Mouse (Mus musculus) liver, embryonic 13.5 days (tissue): ENCODE measurements around the gene Cldn24. TPM values are rescaled to one million over a fixed set of nuclear protein-coding genes. Genes with fewer than 3 reads are reported as not detected.
A peak's percentile ranks its signal among the peaks of the same experiment; 100 is the strongest.

Experiments
- ATAC-seq: fragments of 200-750 bp; cut with Nextera tagmentation; 2 replicates; pipeline ENCODE4 v1.8.0; 2017; ENCODE audit warnings: low read depth, mild to moderate bottlenecking, moderate number of reproducible peaks, moderate library complexity
- DNase-seq: peaks from one replicate; pipeline ENCODE4 v3.0.0; 2022
- H3K27ac ChIP-seq: fragments of 300-500 bp; sonication (generic); 2 replicates; pipeline ENCODE4 v1.5.1; 2015; ENCODE audit warnings: moderate library complexity, mild to moderate bottlenecking, inconsistent platforms
- H3K27me3 ChIP-seq: fragments of 300-500 bp; sonication (generic); 2 replicates; pipeline ENCODE4 v1.6.1; 2015; ENCODE audit warnings: mild to moderate bottlenecking, inconsistent platforms
- H3K36me3 ChIP-seq: fragments of 300-500 bp; sonication (generic); 2 replicates; pipeline ENCODE4 v1.6.1; 2015; ENCODE audit warnings: mild to moderate bottlenecking, inconsistent platforms
- H3K4me1 ChIP-seq: fragments of 300-500 bp; sonication (generic); replicated peaks from 2 replicates; pipeline ENCODE4 v1.6.1; 2015; ENCODE audit warnings: inconsistent platforms
- H3K4me2 ChIP-seq: fragments of 300-500 bp; sonication (generic); 2 replicates; pipeline ENCODE4 v1.6.1; 2015; ENCODE audit warnings: inconsistent platforms, mild to moderate bottlenecking, moderate library complexity
- H3K4me3 ChIP-seq: fragments of 300-500 bp; sonication (generic); replicated peaks from 2 replicates; pipeline ENCODE4 v1.5.1; 2015; ENCODE audit warnings: mild to moderate bottlenecking, inconsistent platforms
- H3K9ac ChIP-seq: fragments of 300-500 bp; sonication (generic); 2 replicates; pipeline ENCODE4 v1.6.1; 2015; ENCODE audit warnings: mild to moderate bottlenecking, inconsistent platforms
- H3K9me3 ChIP-seq: fragments of 300-500 bp; sonication (generic); replicated peaks from 2 replicates; pipeline ENCODE4 v1.6.1; 2016; ENCODE audit warnings: inconsistent platforms
- WGBS: fragments of 180-500 bp; shearing (Covaris S2); methylation state at CpG from one replicate; pipeline ENCODE4 v1.1.7; 2015; ENCODE audit not compliant: insufficient replicate concordance; 5-methylcytosine and 5-hydroxymethylcytosine counted together
- polyA plus RNA-seq: library from polyadenylated mRNA; unstranded; fragments of >200 nt; fragmentation: Nextera tagmentation; extraction: Ambion mirVana; gene quantifications from 2 replicates; pipeline ENCODE4 v1.2.1, GENCODE M21; 2015

Cldn24 gene
- polyA plus RNA-seq, 1 experiment from 2014 or later, result not detected

DNA sequence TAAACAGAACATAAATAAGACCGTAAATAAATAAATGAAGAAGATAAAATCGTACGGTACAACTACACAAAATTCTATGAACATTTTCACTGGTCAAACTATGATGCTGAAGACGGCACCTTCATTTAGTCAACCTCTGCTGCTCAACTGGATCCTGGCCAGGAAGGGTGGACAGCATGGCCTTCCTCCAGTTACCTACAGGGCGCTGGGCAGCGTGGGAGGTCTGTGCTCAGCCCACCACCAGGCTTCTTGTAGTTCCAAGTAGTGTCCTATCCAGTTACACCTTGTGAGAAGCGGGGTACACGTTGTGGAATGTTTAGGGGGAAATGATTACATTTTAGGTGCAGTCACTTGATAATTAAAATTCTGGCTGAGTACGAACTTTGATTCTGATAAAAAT, 5.0 kb downstream of the Cldn24 start:
- H3K9ac ChIP-seq, result no peak overlapping the region

GRCm38 (mm10) chr8:47832616-47833015, 10.7 kb downstream of the Cldn24 start:
- Histone ChIP-seq H3K9me3 (no peaks in the 10 kb centered on the region), H3K4me3 (no peak overlapping the region), H3K27me3 (no peaks in the 10 kb centered on the region), H3K4me1 (no peaks in the 10 kb centered on the region), H3K4me2 (no peak overlapping the region), H3K36me3 (0 out of 2 replicates have a peak, but pooled peaks cover 2% of the 10 kb centered on the region), H3K9ac (no peak overlapping the region), H3K27ac (no peak overlapping the region)
- DNase-seq (no peak), ATAC-seq (no peak)
- 61% methylated on average over 6 of the region's 6 CpGs for WGBS

More for the DNA sequence above, 5.0 kb downstream of the Cldn24 start:
- no peak overlapping the region for H3K27ac ChIP-seq
- DNase-seq (no peak), ATAC-seq (no peak)
- no peaks in the 10 kb centered on the region for H3K4me1 ChIP-seq
- no peak overlapping the region for H3K4me3 ChIP-seq
- no peak overlapping the region for H3K4me2 ChIP-seq
- no peaks in the 10 kb centered on the region for H3K27me3 ChIP-seq
- 0 out of 2 replicates have a peak, but pooled peaks cover 2% of the 10 kb centered on the region for H3K36me3 ChIP-seq
- H3K9me3 ChIP-seq, result no peaks in the 10 kb centered on the region
- WGBS, result 78% methylated on average over 9 of the region's 9 CpGs

DNA sequence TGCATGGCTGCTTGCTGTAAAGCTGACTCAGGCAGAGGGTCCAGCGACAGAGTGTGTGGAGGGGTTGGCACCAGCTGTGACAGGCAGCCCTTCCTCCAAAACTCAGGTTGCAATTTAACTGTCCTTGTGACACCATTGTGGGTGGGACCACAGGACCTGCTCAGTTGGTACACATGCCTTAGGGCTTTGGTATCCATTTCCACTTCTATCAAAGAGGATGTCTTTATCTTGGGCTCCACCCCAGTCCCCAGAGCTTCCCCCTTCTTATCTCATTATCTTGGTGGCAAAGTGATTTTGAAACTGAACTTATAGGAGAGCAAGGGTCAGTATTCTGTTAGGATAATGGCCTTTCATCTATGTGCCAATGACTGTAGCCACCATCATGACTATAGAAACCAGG, 12.0 kb downstream of the Cldn24 start:
- no peaks in the 10 kb centered on the region for H3K9me3 ChIP-seq
- H3K36me3 ChIP-seq, result 0 out of 2 replicates have a peak, but pooled peaks cover 3% of the 10 kb centered on the region
- no peak for ATAC-seq

GRCm38 (mm10) chr8:47843063-47843462, 21.1 kb downstream of the Cldn24 start:
- WGBS, result 67% methylated on average over 7 of the region's 7 CpGs

More for the DNA sequence above, 12.0 kb downstream of the Cldn24 start:
- H3K4me1 ChIP-seq, result no peaks in the 10 kb centered on the region
- no peak overlapping the region for H3K27ac ChIP-seq
- H3K9ac ChIP-seq, result no peak overlapping the region
- H3K4me2 ChIP-seq, result no peak overlapping the region
- no peak for DNase-seq
- WGBS, result 80% methylated on average over 1 of the region's 1 CpGs
- H3K27me3 ChIP-seq, result no peaks in the 10 kb centered on the region
- H3K4me3 ChIP-seq, result no peak overlapping the region

DNA sequence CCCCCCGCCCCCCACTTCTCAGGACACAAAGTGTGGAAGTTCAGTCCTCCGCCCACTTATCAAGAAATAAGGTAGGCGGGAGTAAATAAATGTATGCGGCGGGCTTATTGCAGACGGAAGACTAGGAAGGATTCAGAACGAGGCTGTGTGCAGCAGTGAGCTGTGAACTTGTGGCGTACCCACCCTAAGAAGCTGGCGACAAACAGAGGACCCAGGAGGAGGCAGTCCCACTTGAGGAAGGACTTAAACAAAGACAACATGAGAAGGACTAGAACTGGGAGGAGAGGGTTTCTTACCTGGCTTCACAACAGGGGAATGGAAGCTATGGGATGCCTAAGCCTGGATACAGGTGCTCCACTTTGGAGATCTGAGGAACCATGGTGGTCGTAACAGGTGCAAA, 21.7 kb downstream of the Cldn24 start:
- peaks cover 20% of the 10 kb centered on the region for H3K36me3 ChIP-seq
- WGBS, result 75% methylated on average over 10 of the region's 10 CpGs
- no peak for ATAC-seq

More at GRCm38 (mm10) chr8:47843063-47843462, 21.1 kb downstream of the Cldn24 start:
- Histone ChIP-seq H3K4me2 (no peak overlapping the region), H3K9ac (no peak overlapping the region), H3K4me1 (no peaks in the 10 kb centered on the region), H3K27me3 (no peaks in the 10 kb centered on the region), H3K9me3 (no peaks in the 10 kb centered on the region), H3K4me3 (no peak overlapping the region), H3K36me3 (peaks cover 18% of the 10 kb centered on the region), H3K27ac (no peak overlapping the region)
- ATAC-seq (no peak), DNase-seq (no peak)

DNA sequence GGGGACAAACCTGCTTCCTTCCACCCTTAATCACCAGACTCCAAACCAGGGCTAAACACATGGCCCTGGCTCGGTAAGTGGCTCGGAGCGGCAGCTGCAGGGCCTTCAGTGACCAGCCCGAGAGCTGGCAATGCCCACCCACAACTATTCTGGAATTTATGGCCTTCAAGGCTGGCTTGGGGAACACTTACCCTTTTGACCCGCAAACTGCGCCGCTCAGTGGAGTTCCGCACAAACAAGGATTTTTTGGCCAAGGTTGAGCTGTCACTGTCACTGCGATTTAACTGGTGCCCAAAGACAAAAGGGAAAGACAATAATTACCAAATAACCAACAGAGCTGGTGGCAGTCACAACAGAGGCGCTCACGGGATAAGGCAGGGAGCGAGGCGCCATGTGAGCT, 24.0 kb downstream of the Cldn24 start:
- no peak for ATAC-seq
- WGBS, result 87% methylated on average over 13 of the region's 13 CpGs
- no peak overlapping the region for H3K4me2 ChIP-seq
- no peaks in the 10 kb centered on the region for H3K4me1 ChIP-seq
- H3K27me3 ChIP-seq, result no peaks in the 10 kb centered on the region
- no peak overlapping the region for H3K9ac ChIP-seq
- no peak for DNase-seq
- no peak overlapping the region for H3K4me3 ChIP-seq
- H3K9me3 ChIP-seq, result no peaks in the 10 kb centered on the region
- H3K27ac ChIP-seq, result no peak overlapping the region
- peaks cover 9% of the 10 kb centered on the region; the same call in 1 of the 2 replicates for H3K36me3 ChIP-seq

More for the DNA sequence above, 21.7 kb downstream of the Cldn24 start:
- no peak overlapping the region for H3K4me3 ChIP-seq
- H3K4me2 ChIP-seq, result no peak overlapping the region
- H3K4me1 ChIP-seq, result no peaks in the 10 kb centered on the region
- H3K27ac ChIP-seq, result no peak overlapping the region
- H3K27me3 ChIP-seq, result no peaks in the 10 kb centered on the region
- H3K9me3 ChIP-seq, result no peaks in the 10 kb centered on the region
- H3K9ac ChIP-seq, result no peak overlapping the region
- DNase-seq, result no peak

GRCm38 (mm10) chr8:47847161-47847560, 25.2 kb downstream of the Cldn24 start:
- DNase-seq, result no peak
- peaks cover 6% of the 10 kb centered on the region; the same call in 1 of the 2 replicates for H3K36me3 ChIP-seq
- no peak overlapping the region for H3K4me3 ChIP-seq
- no peak overlapping the region for H3K27ac ChIP-seq
- WGBS, result 88% methylated on average over 14 of the region's 14 CpGs
- no peaks in the 10 kb centered on the region for H3K9me3 ChIP-seq
- H3K4me1 ChIP-seq, result peaks cover 5% of the 10 kb centered on the region; the same call in 1 of the 2 replicates
- no peaks in the 10 kb centered on the region for H3K27me3 ChIP-seq
- H3K4me2 ChIP-seq, result no peak overlapping the region
- H3K9ac ChIP-seq, result no peak overlapping the region
- ATAC-seq, result no peak

- Histone ChIP-seq H3K36me3 (peaks cover 3% of the 10 kb centered on the region; the same call in 1 of the 2 replicates), H3K27ac (no peak overlapping the region), H3K27me3 (no peaks in the 10 kb centered on the region), H3K4me1 (peaks cover 7% of the 10 kb centered on the region; the same call in 1 of the 2 replicates), H3K4me3 (no peak overlapping the region), H3K4me2 (no peak overlapping the region), H3K9ac (no peak overlapping the region), H3K9me3 (no peaks in the 10 kb centered on the region)
- DNase-seq, result no peak
- WGBS, result 82% methylated on average over 6 of the region's 6 CpGs
- ATAC-seq, result no peak
Observed at GRCm38 (mm10) chr8:47847931-47848330, 26.0 kb downstream of the Cldn24 start.

- ATAC-seq (no peak), DNase-seq (no peak)
- 60% methylated on average over 8 of the region's 8 CpGs for WGBS
- peaks cover 9% of the 10 kb centered on the region; the same call in 1 of the 2 replicates for H3K36me3 ChIP-seq
- no peaks in the 10 kb centered on the region for H3K9me3 ChIP-seq
- H3K4me3 ChIP-seq, result no peak overlapping the region
- no peak overlapping the region for H3K4me2 ChIP-seq
- H3K9ac ChIP-seq, result no peak overlapping the region
- no peaks in the 10 kb centered on the region for H3K27me3 ChIP-seq
- peaks cover 7% of the 10 kb centered on the region; the same call in 1 of the 2 replicates for H3K4me1 ChIP-seq
- H3K27ac ChIP-seq, result no peak overlapping the region
Observed at GRCm38 (mm10) chr8:47849842-47850241, 27.9 kb downstream of the Cldn24 start.

DNA sequence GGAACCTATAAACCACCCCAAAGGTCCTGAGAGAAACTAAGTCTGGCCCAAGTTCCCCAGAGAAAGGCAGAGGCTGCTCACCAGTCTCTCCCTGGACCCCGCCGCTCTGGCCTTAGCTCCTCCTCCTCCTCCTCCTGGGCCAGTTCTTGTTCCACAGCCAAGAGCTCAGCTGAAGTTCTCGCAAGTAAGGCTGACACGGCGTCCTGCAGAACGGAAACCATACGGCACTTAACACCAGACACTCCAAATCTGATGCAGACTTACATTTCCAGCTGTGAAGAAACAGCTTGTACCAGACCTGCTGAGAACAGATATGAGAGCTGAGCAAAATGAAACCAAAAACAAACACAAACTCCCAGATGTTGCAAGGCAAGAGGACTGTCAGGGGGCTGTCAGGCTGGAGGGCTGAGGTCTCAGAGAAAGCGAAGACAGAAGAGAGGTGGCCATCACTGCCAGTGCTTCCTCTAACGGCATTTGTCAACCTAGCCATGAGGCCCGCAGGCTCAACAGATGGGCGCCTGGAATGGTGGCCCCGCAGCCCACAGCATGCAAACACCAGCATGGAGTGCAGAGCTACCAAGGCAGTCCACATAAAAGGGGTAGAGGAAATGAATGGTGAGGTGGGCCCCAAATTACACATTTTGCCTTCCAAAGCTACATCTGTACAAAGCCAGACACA, 30.0 kb downstream of the Cldn24 start:
- Histone ChIP-seq H3K9ac (0 out of 2 replicates have a peak overlapping the region, but pooled peaks have one; percentile 17), H3K4me3 (peak overlapping the region; percentile 36), H3K36me3 (peaks cover 10% of the 10 kb centered on the region; the same call in 1 of the 2 replicates), H3K4me1 (peaks cover 7% of the 10 kb centered on the region; the same call in 1 of the 2 replicates), H3K27ac (no peak overlapping the region), H3K27me3 (no peaks in the 10 kb centered on the region), H3K9me3 (no peaks in the 10 kb centered on the region), H3K4me2 (peak overlapping the region; percentile 48)
- WGBS, result 37% methylated on average over 12 of the region's 12 CpGs
- DNase-seq, result no peak
- ATAC-seq, result no peak

- ATAC-seq (no peak), DNase-seq (no peak)
- Histone ChIP-seq H3K27me3 (no peaks in the 10 kb centered on the region), H3K36me3 (peaks cover 10% of the 10 kb centered on the region; the same call in 1 of the 2 replicates), H3K4me3 (no peak overlapping the region), H3K9me3 (no peaks in the 10 kb centered on the region), H3K27ac (no peak overlapping the region), H3K4me1 (peaks cover 7% of the 10 kb centered on the region; the same call in 1 of the 2 replicates), H3K4me2 (no peak overlapping the region), H3K9ac (no peak overlapping the region)
- 53% methylated on average over 5 of the region's 5 CpGs for WGBS
Observed at GRCm38 (mm10) chr8:47852737-47853136, 30.8 kb downstream of the Cldn24 start.
